ENCODE assay signal across 24 mouse cellular contexts in the genomic region with DNA sequence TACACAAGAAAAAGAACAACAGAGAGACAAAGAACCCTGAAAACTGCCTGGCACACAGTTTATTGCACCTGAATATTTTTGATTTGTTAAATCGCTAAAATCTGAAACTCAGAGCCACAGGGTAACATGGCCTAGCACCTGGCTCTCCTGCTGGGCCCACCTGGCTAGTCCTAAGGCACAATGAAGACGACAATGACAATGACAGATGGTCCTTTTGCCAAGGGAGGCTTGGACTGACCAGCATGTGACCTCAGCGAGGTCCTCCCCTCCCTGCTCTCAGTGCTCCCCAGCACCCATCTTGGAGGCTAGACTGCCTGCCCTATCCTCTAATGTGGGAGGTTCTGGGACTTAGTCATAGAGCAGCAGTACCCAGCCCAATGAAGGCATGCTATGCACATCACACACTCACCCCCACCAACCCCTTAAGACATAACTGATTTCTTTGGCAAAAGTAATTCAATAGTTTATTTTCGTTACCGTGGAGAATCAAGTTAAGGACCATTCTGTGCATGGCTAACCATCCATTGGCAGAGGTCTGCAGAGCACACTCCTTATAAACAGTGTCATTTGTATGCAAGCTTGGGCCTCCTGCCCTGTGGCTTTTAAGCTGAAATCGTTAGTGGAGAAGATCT. TPM values are rescaled to one million over a fixed set of nuclear protein-coding genes. Genes with fewer than 3 reads are reported as not detected.
DNase-seq lines count a peak whose midpoint lies in the region; ATAC-seq and TF ChIP-seq lines count a peak whose summit lies in the region.
"Had no signal": no experiment of that assay in that cellular context is flagged by ENCODE, and none has a peak within 500 bp of the region (broad histone marks: within the 10 kb centered on the region; RNA-seq: fewer than 3 reads in every experiment).

No protein-coding gene starts in this region.

- TF ChIP-seq POLR2A in cerebellum, adult 2 months (IDR thresholded peaks at IDR 0.05; ENCODE audit: borderline replicate concordance, insufficient read depth, low read length): no peak

- H3K9me3 ChIP-seq in kidney, embryonic 16.5 days (ENCODE audit: low read length): no peaks in the 10 kb centered on the region
- H3K9me3 ChIP-seq in embryonic facial prominence, embryonic 15.5 days (replicated peaks): no peaks in the 10 kb centered on the region
- H3K9me3 ChIP-seq: heart, embryonic 10.5 days; limb, embryonic 10.5 days; midbrain, embryonic 10.5 days had no signal

- no peak overlapping the region for H3K9ac ChIP-seq in kidney, embryonic 16.5 days (replicated peaks; ENCODE audit: low read length)
- no peak overlapping the region for H3K9ac ChIP-seq in embryonic facial prominence, embryonic 15.5 days
- H3K9ac ChIP-seq: lung, embryonic 14.5 days had no signal

- H3K4me1 ChIP-seq in kidney, embryonic 16.5 days (ENCODE audit: insufficient read depth, low read length): peaks cover 26% of the 10 kb centered on the region
- H3K4me1 ChIP-seq in cerebellum, adult 2 months (ENCODE audit: control insufficient read depth, insufficient read depth, low read length): peaks cover 65% of the 10 kb centered on the region
- peaks cover 13% of the 10 kb centered on the region for H3K4me1 ChIP-seq in embryonic facial prominence, embryonic 15.5 days

- H3K27me3 ChIP-seq in kidney, embryonic 16.5 days (ENCODE audit: insufficient read depth, low read length): no peaks in the 10 kb centered on the region
- H3K27me3 ChIP-seq in cerebellum, adult 2 months (ENCODE audit: control insufficient read depth, insufficient read depth, low read length): no peaks in the 10 kb centered on the region
- H3K27me3 ChIP-seq in embryonic facial prominence, embryonic 15.5 days: no peaks in the 10 kb centered on the region
- H3K27me3 ChIP-seq: CH12.LX had no signal

- H3K4me2 ChIP-seq in kidney, embryonic 16.5 days (replicated peaks; ENCODE audit: low read depth, low read length): no peak overlapping the region
- H3K4me2 ChIP-seq in embryonic facial prominence, embryonic 15.5 days (replicated peaks): no peak overlapping the region
- H3K4me2 ChIP-seq: liver, embryonic 11.5 days; lung, embryonic 14.5 days had no signal

- H3K4me3 ChIP-seq in kidney, embryonic 16.5 days (ENCODE audit: low read length): no peak overlapping the region
- no peak overlapping the region for H3K4me3 ChIP-seq in cerebellum, adult 2 months (replicated peaks; ENCODE audit: insufficient read depth, low read depth, low read length)
- no peak overlapping the region for H3K4me3 ChIP-seq in embryonic facial prominence, embryonic 15.5 days (replicated peaks)
- H3K4me3 ChIP-seq: heart, embryonic 10.5 days; left cerebral cortex, adult 2 months; limb, embryonic 10.5 days; midbrain, embryonic 10.5 days had no signal

- TF ChIP-seq CTCF in cerebellum, adult 2 months (IDR thresholded peaks at IDR 0.05; ENCODE audit: borderline replicate concordance, insufficient read depth, low read depth, low read length): no peak

- no peaks in the 10 kb centered on the region for H3K36me3 ChIP-seq in kidney, embryonic 16.5 days (ENCODE audit: insufficient read depth, low read length)
- H3K36me3 ChIP-seq in embryonic facial prominence, embryonic 15.5 days: no peaks in the 10 kb centered on the region
- H3K36me3 ChIP-seq: limb, embryonic 10.5 days; midbrain, embryonic 10.5 days had no signal

- 42% methylated on average over 6 of the region's 6 CpGs for WGBS in kidney, embryonic 16.5 days
- 20% methylated on average over 6 of the region's 6 CpGs for WGBS in cerebellum, adult 2 months
- WGBS in embryonic facial prominence, embryonic 15.5 days: 58% methylated on average over 6 of the region's 6 CpGs

- no peak for DNase-seq in cerebellum, postnatal 4 days (ENCODE audit: low spot score in 2 of 2)
- DNase-seq in kidney, adult 11 months: no peak
- DNase-seq in cerebellum, adult 2 months: peak; percentile 79 to 88
- DNase-seq in frontal cortex, postnatal 10 days (ENCODE audit: low spot score in 2 of 2): no peak
- DNase-seq: adrenal gland, postnatal 14 days; gastrocnemius, postnatal 36 days; heart, postnatal 10 days; kidney, postnatal 14 days; lung, embryonic 14.5 days; lung, postnatal 4 days; thymus, adult 18-20 months had no signal

- H3K27ac ChIP-seq in kidney, embryonic 16.5 days (ENCODE audit: low read length): peak overlapping the region; percentile 68
- peak overlapping the region; percentile 17; the same call in 1 of the 2 replicates for H3K27ac ChIP-seq in cerebellum, adult 2 months (ENCODE audit: insufficient read depth, low read length)
- 0 out of 2 replicates have a peak overlapping the region, but pooled peaks have one; percentile 17 for H3K27ac ChIP-seq in embryonic facial prominence, embryonic 15.5 days (replicated peaks)
- H3K27ac ChIP-seq: heart, embryonic 10.5 days; left cerebral cortex, adult 2 months; limb, embryonic 10.5 days; midbrain, embryonic 10.5 days had no signal

- peak; percentile 51; the same call in 1 of the 2 replicates for ATAC-seq in cerebellum, adult (ENCODE audit: insufficient number of reproducible peaks, low FRiP score, low TSS enrichment)
- peak; percentile 86 for ATAC-seq in kidney, embryonic 16.5 days (ENCODE audit: low FRiP score, low TSS enrichment)
- peak; percentile 69; the same call in 1 of the 2 replicates for ATAC-seq in embryonic facial prominence, embryonic 15.5 days (ENCODE audit: insufficient number of reproducible peaks, low FRiP score, low TSS enrichment, low read depth)
- no peak for ATAC-seq in monocyte, adult 5-6 weeks (replicated peaks; ENCODE audit: insufficient number of reproducible peaks, low FRiP score, low TSS enrichment, poor library complexity, severe bottlenecking)
- ATAC-seq: activated CD4-positive, CD25-positive, alpha-beta regulatory T cell, adult 4 months; forebrain, embryonic 14.5 days; inflammation-experienced regulatory T-cells, adult 6 months had no signal

RNA-seq across cellular contexts. Expression of gene Tmod1, which starts 31.2 kb away (rescaled TPM):
- polyA plus RNA-seq in kidney, embryonic 16.5 days (2015; fragmentation: Nextera tagmentation; extraction: Ambion mirVana): 6.3 and 7.6 TPM in 2 replicates
- 55.4 and 55.7 TPM in 2 replicates for polyA plus RNA-seq in cerebellum, adult 2 months (2012; rRNA removed)
- polyA plus RNA-seq in embryonic facial prominence, embryonic 15.5 days (2015; fragmentation: Nextera tagmentation; extraction: Ambion mirVana): 13.4 and 14.0 TPM in 2 replicates
- total RNA-seq in monocyte, adult 5-6 weeks (2017): 0.39 to 2.5 TPM (median 1.6 TPM) in 3 replicates

Comparison
In these comparisons a context has a peak if more than half of its experiments do, and no peak if none do; other contexts are left out.
1. DNase-seq: peak in cerebellum, adult 2 months (2 of 2); none in cerebellum, postnatal 4 days (0 of 2), kidney, adult 11 months (single experiment) and frontal cortex, postnatal 10 days (0 of 2).
2. H3K27ac ChIP-seq: peak in every context shown above with its lines; median percentile 68 in kidney, embryonic 16.5 days; 17 in cerebellum, adult 2 months; 17 in embryonic facial prominence, embryonic 15.5 days.